Mouse (Mus musculus): ENCODE results near the gene Fbxl16. TPM values are rescaled to one million over a fixed set of nuclear protein-coding genes. Genes with fewer than 3 reads are reported as not detected.

Gene Fbxl16
- total and polyA plus RNA-seq, 2 experiments, result 0.33 TPM; not detected in 1

DNA sequence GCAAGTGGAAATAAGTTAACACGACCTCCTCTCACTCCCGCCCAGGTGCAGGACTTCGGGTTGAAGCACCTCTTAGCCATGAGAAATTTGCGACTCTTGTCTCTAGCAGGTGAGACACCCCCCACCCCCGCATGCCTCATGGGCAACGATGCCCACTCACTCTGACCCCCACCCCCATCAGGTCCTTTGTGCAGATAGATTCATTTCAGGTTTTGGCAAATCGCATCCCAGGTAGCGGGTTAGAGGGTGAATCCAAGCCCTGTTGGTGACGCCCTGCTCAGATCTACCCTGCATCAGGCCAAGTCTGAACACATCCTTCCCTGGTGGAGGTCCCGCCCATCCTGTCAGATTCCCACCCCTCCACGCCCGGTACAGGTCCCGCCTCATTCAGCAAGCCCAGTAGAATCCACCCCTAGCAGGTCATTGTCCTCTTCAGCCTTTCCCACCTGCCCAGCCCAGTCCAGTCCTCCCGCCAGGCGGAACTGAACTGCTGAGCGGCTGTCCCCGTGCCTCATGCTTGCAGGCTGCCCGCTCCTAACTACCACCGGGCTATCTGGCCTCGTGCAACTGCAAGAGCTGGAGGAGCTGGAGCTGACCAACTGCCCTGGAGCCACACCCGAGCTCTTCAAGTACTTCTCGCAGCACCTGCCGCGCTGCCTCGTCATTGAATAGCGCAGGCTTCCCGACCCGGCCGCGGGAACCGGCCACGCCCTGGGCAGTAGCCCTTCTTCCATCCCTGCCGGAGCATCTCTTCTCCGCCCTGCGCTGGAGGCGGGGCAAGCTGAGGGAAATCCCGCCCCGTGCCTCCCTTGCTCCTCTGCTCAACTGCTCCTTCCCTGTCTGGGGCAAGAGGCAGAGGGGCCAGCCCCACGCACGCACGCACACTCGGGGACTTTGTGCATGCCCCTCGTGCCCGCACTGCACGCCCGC lies 10.2 kb downstream of the Fbxl16 start:
- Histone ChIP-seq H3K4me3 (ENCODE audit: insufficient read depth, low read depth, low read length) (no peak overlapping the region), H3K36me3 (ENCODE audit: control insufficient read depth, insufficient read depth, low read length) (no peaks in the 10 kb centered on the region), H3K27ac (replicated peaks; ENCODE audit: insufficient read depth, low read depth, low read length) (no peak overlapping the region), H3K27me3 (ENCODE audit: control insufficient read depth, insufficient read depth, low read length) (peaks cover 12% of the 10 kb centered on the region), H3K79me2 (ENCODE audit: control insufficient read depth, insufficient read depth, low read length) (peaks cover 5% of the 10 kb centered on the region), H3K9ac (ENCODE audit: low read depth, low read length) (no peak overlapping the region), H3K4me1 (ENCODE audit: control insufficient read depth, insufficient read depth, low read length) (peaks cover 2% of the 10 kb centered on the region)
- DNase-seq (ENCODE audit: extremely low read depth, low read depth, low spot score), result peak; percentile 38
- 8% methylated on average over 46 of the region's 46 CpGs for WGBS
- TF ChIP-seq CTCF (IDR thresholded peaks at IDR 0.05; ENCODE audit: low read depth, low read length), result no peak
- TF ChIP-seq POLR2A (IDR thresholded peaks at IDR 0.05; ENCODE audit: extremely low read depth, insufficient read depth, low read length), result no peak

DNA sequence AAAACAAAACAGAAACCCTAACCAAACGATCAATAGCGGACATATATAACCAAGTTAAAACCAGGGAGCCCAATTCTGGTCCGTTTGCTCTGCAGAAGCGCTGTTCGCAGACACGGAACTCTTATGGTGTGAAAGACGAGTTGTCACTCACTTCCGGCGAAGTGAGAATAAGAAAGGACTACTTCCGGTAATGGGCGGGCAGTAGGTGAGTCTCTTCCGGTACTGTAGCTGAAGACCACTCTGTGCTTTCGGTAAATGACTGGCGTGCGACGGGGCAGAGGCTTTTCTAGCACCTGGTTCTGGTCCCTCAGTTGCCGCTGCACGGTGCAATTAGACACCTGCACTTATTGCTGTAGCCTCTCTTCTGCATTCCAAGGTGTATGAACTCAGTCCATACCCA lies 14.6 kb downstream of the Fbxl16 start, which contains the start of gene Wdr24:
TSS of gene Wdr24 (plus strand) at position 176 of the 400 bp plus-strand sequence.
- peaks cover 10% of the 10 kb centered on the region for H3K4me1 ChIP-seq (ENCODE audit: control insufficient read depth, insufficient read depth, low read length)
- H3K27ac ChIP-seq (replicated peaks; ENCODE audit: insufficient read depth, low read depth, low read length), result no peak within 1 kb of the TSS
- H3K4me3 ChIP-seq (ENCODE audit: insufficient read depth, low read depth, low read length), result peak within 1 kb of the TSS; percentile 58
- H3K27me3 ChIP-seq (ENCODE audit: control insufficient read depth, insufficient read depth, low read length), result peaks cover 9% of the 10 kb centered on the region
- DNase-seq (ENCODE audit: extremely low read depth, low read depth, low spot score), result peak; percentile 82
- no peaks in the 10 kb centered on the region for H3K36me3 ChIP-seq (ENCODE audit: control insufficient read depth, insufficient read depth, low read length)
- no peak for TF ChIP-seq CTCF (IDR thresholded peaks at IDR 0.05; ENCODE audit: low read depth, low read length)
- no peak for TF ChIP-seq POLR2A (IDR thresholded peaks at IDR 0.05; ENCODE audit: extremely low read depth, insufficient read depth, low read length)
- peaks cover 11% of the 10 kb centered on the region for H3K79me2 ChIP-seq (ENCODE audit: control insufficient read depth, insufficient read depth, low read length)
- peak within 1 kb of the TSS; percentile 64 for H3K9ac ChIP-seq (ENCODE audit: low read depth, low read length)
- under 1% methylated on average over 18 of the region's 18 CpGs for WGBS

DNA sequence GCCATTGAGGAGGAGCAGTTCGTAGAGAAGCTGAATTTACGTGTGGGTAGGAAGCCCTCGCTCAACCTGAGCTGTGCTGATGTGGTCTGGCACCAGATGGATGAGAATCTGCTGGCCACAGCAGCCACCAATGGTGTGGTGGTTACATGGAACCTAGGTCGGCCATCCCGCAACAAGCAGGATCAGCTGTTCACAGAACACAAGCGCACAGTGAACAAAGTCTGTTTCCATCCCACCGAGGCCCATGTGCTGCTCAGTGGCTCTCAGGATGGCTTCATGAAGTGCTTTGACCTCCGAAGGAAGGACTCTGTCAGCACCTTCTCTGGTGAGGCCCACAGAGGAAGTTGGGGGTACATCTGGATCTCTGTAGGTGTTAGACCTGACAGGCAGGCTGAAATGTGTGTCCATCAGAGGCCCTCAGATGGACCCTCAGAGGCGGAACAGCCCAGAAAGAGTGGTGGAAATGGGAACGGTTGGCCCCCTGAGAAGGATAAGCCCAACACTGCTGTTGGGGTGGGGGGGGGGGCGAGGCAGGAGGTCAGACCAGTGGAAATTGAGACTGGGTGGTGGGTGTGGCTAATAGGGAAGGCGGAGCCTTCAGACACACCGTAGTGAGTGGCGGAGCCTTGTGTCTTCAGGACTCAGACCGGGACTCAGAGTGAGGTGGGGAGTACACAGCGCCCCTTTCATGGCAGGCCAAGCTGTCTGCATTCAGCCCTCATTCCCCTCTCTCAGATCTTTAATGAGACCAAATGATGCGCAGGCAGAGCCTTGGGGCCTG lies 15.7 kb downstream of the Fbxl16 start:
- 77% methylated on average over 17 of the region's 17 CpGs for WGBS
- Histone ChIP-seq H3K27ac (replicated peaks; ENCODE audit: insufficient read depth, low read depth, low read length) (no peak overlapping the region), H3K79me2 (ENCODE audit: control insufficient read depth, insufficient read depth, low read length) (peaks cover 11% of the 10 kb centered on the region), H3K9ac (ENCODE audit: low read depth, low read length) (peak overlapping the region; percentile 64; the same call in 1 of the 2 replicates), H3K27me3 (ENCODE audit: control insufficient read depth, insufficient read depth, low read length) (peaks cover 3% of the 10 kb centered on the region), H3K4me1 (ENCODE audit: control insufficient read depth, insufficient read depth, low read length) (peaks cover 13% of the 10 kb centered on the region), H3K4me3 (ENCODE audit: insufficient read depth, low read depth, low read length) (peak overlapping the region; percentile 58), H3K36me3 (ENCODE audit: control insufficient read depth, insufficient read depth, low read length) (no peaks in the 10 kb centered on the region)
- DNase-seq (ENCODE audit: extremely low read depth, low read depth, low spot score), result no peak
- TF ChIP-seq POLR2A (IDR thresholded peaks at IDR 0.05; ENCODE audit: extremely low read depth, insufficient read depth, low read length) (no peak), CTCF (IDR thresholded peaks at IDR 0.05; ENCODE audit: low read depth, low read length) (no peak)

DNA sequence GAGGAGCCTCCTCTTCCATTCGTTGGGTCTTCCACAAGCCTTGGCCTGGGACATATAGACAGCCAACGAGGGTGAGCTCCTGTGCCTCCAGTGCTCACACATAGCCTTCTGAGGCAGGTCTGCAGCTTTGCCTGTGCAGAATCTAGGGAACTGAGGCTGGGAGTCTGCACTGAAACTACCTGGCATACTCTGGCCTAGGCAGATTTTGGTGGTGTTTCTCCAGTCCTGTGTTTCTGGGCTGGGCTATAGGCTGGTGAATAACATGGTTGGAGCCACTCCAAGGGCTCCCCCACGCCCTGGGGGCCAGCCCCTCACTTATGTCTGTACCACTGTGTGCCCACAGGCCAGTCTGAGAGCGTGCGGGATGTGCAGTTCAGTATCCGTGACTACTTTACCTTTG lies 16.4 kb downstream of the Fbxl16 start:
- no peaks in the 10 kb centered on the region for H3K27me3 ChIP-seq (ENCODE audit: control insufficient read depth, insufficient read depth, low read length)
- no peak overlapping the region for H3K9ac ChIP-seq (ENCODE audit: low read depth, low read length)
- no peak overlapping the region for H3K27ac ChIP-seq (replicated peaks; ENCODE audit: insufficient read depth, low read depth, low read length)
- no peak for DNase-seq (ENCODE audit: extremely low read depth, low read depth, low spot score)
- TF ChIP-seq POLR2A (IDR thresholded peaks at IDR 0.05; ENCODE audit: extremely low read depth, insufficient read depth, low read length), result no peak
- TF ChIP-seq CTCF (IDR thresholded peaks at IDR 0.05; ENCODE audit: low read depth, low read length), result no peak
- peaks cover 16% of the 10 kb centered on the region for H3K4me1 ChIP-seq (ENCODE audit: control insufficient read depth, insufficient read depth, low read length)
- H3K79me2 ChIP-seq (ENCODE audit: control insufficient read depth, insufficient read depth, low read length), result peaks cover 11% of the 10 kb centered on the region
- 91% methylated on average over 6 of the region's 6 CpGs for WGBS
- H3K4me3 ChIP-seq (ENCODE audit: insufficient read depth, low read depth, low read length), result no peak overlapping the region
- 0 out of 2 replicates have a peak, but pooled peaks cover 2% of the 10 kb centered on the region for H3K36me3 ChIP-seq (ENCODE audit: control insufficient read depth, insufficient read depth, low read length)

DNA sequence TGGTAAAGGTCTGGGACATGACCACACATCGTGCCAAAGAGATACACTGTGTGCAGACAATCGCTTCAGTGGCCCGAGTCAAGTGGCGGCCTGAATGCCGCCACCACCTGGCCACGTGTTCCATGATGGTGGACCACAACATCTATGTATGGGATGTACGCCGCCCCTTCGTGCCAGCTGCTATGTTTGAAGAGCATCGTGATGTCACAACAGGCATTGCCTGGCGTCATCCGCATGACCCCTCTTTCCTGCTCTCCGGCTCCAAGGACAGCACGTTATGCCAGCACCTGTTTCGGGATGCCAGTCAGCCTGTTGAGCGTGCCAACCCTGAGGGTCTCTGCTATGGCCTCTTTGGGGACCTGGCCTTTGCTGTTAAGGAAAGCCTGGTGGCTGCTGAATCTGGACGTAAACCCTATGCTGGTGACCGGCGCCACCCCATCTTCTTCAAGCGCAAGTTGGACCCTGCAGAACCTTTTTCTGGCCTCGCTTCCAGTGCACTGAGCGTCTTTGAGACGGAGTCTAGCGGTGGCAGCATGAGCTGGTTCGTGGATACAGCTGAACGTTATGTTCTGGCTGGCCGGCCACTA lies 17.2 kb downstream of the Fbxl16 start:
- no peak for DNase-seq (ENCODE audit: extremely low read depth, low read depth, low spot score)
- Histone ChIP-seq H3K4me3 (ENCODE audit: insufficient read depth, low read depth, low read length) (no peak overlapping the region), H3K4me1 (ENCODE audit: control insufficient read depth, insufficient read depth, low read length) (peaks cover 22% of the 10 kb centered on the region)

More for the DNA sequence above, 17.2 kb downstream of the Fbxl16 start:
- H3K27me3 ChIP-seq (ENCODE audit: control insufficient read depth, insufficient read depth, low read length), result no peaks in the 10 kb centered on the region
- H3K27ac ChIP-seq (replicated peaks; ENCODE audit: insufficient read depth, low read depth, low read length), result no peak overlapping the region
- TF ChIP-seq POLR2A (IDR thresholded peaks at IDR 0.05; ENCODE audit: extremely low read depth, insufficient read depth, low read length), result no peak
- no peak for TF ChIP-seq CTCF (IDR thresholded peaks at IDR 0.05; ENCODE audit: low read depth, low read length)
- H3K79me2 ChIP-seq (ENCODE audit: control insufficient read depth, insufficient read depth, low read length), result peaks cover 17% of the 10 kb centered on the region
- no peak overlapping the region for H3K9ac ChIP-seq (ENCODE audit: low read depth, low read length)
- WGBS, result 97% methylated on average over 27 of the region's 27 CpGs
- 0 out of 2 replicates have a peak, but pooled peaks cover 4% of the 10 kb centered on the region for H3K36me3 ChIP-seq (ENCODE audit: control insufficient read depth, insufficient read depth, low read length)

Data from liver, adult 2 months (tissue).